Comparison of ENCODE assay signal across 14 mouse cellular contexts in the genomic region with DNA sequence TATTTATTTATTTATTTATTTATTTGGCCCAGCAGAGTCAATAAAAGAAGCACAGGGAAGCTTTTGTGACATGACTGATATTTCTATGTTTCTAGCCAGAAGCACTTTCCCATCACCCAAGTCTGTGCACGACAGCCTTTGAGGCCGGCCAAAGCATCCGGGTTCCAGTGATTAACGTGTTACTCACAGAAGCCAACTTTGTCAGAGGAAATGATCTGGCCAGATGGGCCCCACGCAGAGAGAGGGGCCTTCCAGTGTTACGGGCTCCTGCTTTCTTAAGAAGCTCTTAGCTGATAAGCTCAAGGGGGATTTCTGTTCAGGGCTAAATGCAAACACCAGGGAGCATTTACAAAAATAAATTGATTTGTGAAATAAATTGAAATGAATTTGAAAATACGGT. TPM values are rescaled to one million over a fixed set of nuclear protein-coding genes. Genes with fewer than 3 reads are reported as not detected.
DNase-seq lines count a peak whose midpoint lies in the region; ATAC-seq and TF ChIP-seq lines count a peak whose summit lies in the region.
"Had no signal": no experiment of that assay in that cellular context is flagged by ENCODE, and none has a peak within 500 bp of the region (broad histone marks: within the 10 kb centered on the region; RNA-seq: fewer than 3 reads in every experiment).

No protein-coding gene starts in this region.

- H3K36me3 ChIP-seq in kidney, embryonic 15.5 days = 0 out of 2 replicates have a peak, but pooled peaks cover 3% of the 10 kb centered on the region
- H3K36me3 ChIP-seq in kidney, embryonic 14.5 days (ENCODE audit: control insufficient read depth, insufficient read depth, low read length) = no peaks in the 10 kb centered on the region
- peaks cover 0 to 2% of the 10 kb centered on the region in 2 experiments for H3K36me3 ChIP-seq in CH12.LX (replicated peaks in 1 of 2; ENCODE audit: control insufficient read depth in 1 of 2, insufficient read depth in 1 of 2, low read length in 1 of 2)

- no peak overlapping the region for H3K4me2 ChIP-seq in kidney, embryonic 15.5 days
- H3K4me2 ChIP-seq in kidney, embryonic 14.5 days (replicated peaks; ENCODE audit: low read depth, low read length) = no peak overlapping the region
- 0 out of 2 replicates have a peak overlapping the region, but pooled peaks have one; percentile 25 for H3K4me2 ChIP-seq in CH12.LX (ENCODE audit: insufficient read depth, low read depth, poor library complexity, severe bottlenecking)
- H3K4me2 ChIP-seq: embryonic facial prominence, embryonic 12.5 days; limb, embryonic 12.5 days had no signal

- H3K4me1 ChIP-seq in kidney, embryonic 15.5 days = peaks cover 15% of the 10 kb centered on the region
- H3K4me1 ChIP-seq in kidney, embryonic 14.5 days (ENCODE audit: control insufficient read depth, insufficient read depth, low read length) = no peaks in the 10 kb centered on the region
- peaks cover 26 to 78% of the 10 kb centered on the region in 2 experiments for H3K4me1 ChIP-seq in CH12.LX (ENCODE audit: control insufficient read depth in 1 of 2, insufficient read depth in 2 of 2)

- no peak overlapping the region for H3K4me3 ChIP-seq in kidney, embryonic 15.5 days (replicated peaks)
- no peak overlapping the region for H3K4me3 ChIP-seq in kidney, embryonic 14.5 days (ENCODE audit: low read length)
- H3K4me3 ChIP-seq in CH12.LX (replicated peaks in 1 of 3; ENCODE audit: low read depth in 2 of 3, low read length in 2 of 3, poor library complexity in 1 of 3) = no peak overlapping the region
- H3K4me3 ChIP-seq: embryonic facial prominence, embryonic 12.5 days; layer of hippocampus, adult 2 months; limb, embryonic 12.5 days had no signal

- TF ChIP-seq POLR2A in CH12.LX (IDR thresholded peaks at IDR 0.05; ENCODE audit: low read depth, low read length) = peak; percentile 38; the same call in 1 of the 2 replicates

- intact Hi-C loops in heart, postnatal 14 days (cut with DNase I) = no loop called here

- 0 out of 2 replicates have a peak overlapping the region, but pooled peaks have one; percentile 18 for H3K27ac ChIP-seq in kidney, embryonic 15.5 days
- no peak overlapping the region for H3K27ac ChIP-seq in kidney, embryonic 14.5 days (ENCODE audit: low read depth, low read length)
- peak overlapping the region; percentile 90 for H3K27ac ChIP-seq in CH12.LX (ENCODE audit: insufficient read depth, low read depth)
- H3K27ac ChIP-seq: embryonic facial prominence, embryonic 12.5 days; layer of hippocampus, adult 2 months; limb, embryonic 12.5 days had no signal

- dilution Hi-C loops in CH12.LX (cut with MboI; ENCODE audit: extremely low pct_ligation_motif_present, extremely low pct_unique_long_range_greater_than_20kb, low sequenced_read_pairs) = no loop called here

- TF ChIP-seq EP300 in CH12.LX (IDR thresholded peaks at IDR 0.05; ENCODE audit: low read length) = peak; percentile 82

- no peak for TF ChIP-seq CTCF in CH12.LX (conservative IDR thresholded peaks at IDR 0.05 in 1 of 2, IDR thresholded peaks at IDR 0.05 in 1 of 2; ENCODE audit: low read depth in 2 of 2, low read length in 2 of 2)

- no peaks in the 10 kb centered on the region for H3K79me2 ChIP-seq in CH12.LX (replicated peaks; ENCODE audit: control insufficient read depth, extremely low read depth, insufficient read depth, poor library complexity, severe bottlenecking)

- TF ChIP-seq RAD21 in CH12.LX (IDR thresholded peaks at IDR 0.05; ENCODE audit: low read depth, low read length) = peak; percentile 8

- no peaks in the 10 kb centered on the region for H3K9me3 ChIP-seq in kidney, embryonic 15.5 days (replicated peaks)
- H3K9me3 ChIP-seq in kidney, embryonic 14.5 days (ENCODE audit: control insufficient read depth, low read length) = 0 out of 2 replicates have a peak, but pooled peaks cover 3% of the 10 kb centered on the region
- H3K9me3 ChIP-seq in CH12.LX (replicated peaks; ENCODE audit: low read length) = peaks cover 9% of the 10 kb centered on the region

- peak; percentile 73 for DNase-seq in 3T3-L1 (ENCODE audit: low read depth, low spot score)
- peak; percentile 93 for DNase-seq in CH12.LX (ENCODE audit: extremely low read depth)
- peak; percentile 19 to 33 for DNase-seq in heart, postnatal 14 days
- DNase-seq in right cerebral cortex, postnatal 14 days = no peak
- DNase-seq in layer of hippocampus, adult 18-20 months (ENCODE audit: low spot score in 2 of 2) = no peak
- DNase-seq: gastrocnemius, postnatal 25 days had no signal

- H3K27me3 ChIP-seq in kidney, embryonic 15.5 days = no peaks in the 10 kb centered on the region
- no peaks in the 10 kb centered on the region for H3K27me3 ChIP-seq in kidney, embryonic 14.5 days (ENCODE audit: control insufficient read depth, insufficient read depth, low read length)
- H3K27me3 ChIP-seq in CH12.LX (replicated peaks) = no peaks in the 10 kb centered on the region
- H3K27me3 ChIP-seq: embryonic facial prominence, embryonic 12.5 days; limb, embryonic 12.5 days had no signal

- 24% methylated on average over 7 of the region's 7 CpGs for WGBS in kidney, embryonic 15.5 days
- 29% methylated on average over 7 of the region's 7 CpGs for WGBS in kidney, embryonic 14.5 days

- ATAC-seq in kidney, embryonic 15.5 days (replicated peaks; ENCODE audit: low FRiP score) = no peak
- no peak for ATAC-seq in kidney, embryonic 14.5 days (ENCODE audit: low FRiP score, low TSS enrichment)
- ATAC-seq in monocyte, adult 5-6 weeks (replicated peaks; ENCODE audit: insufficient number of reproducible peaks, low FRiP score, low TSS enrichment, poor library complexity, severe bottlenecking) = no peak
- ATAC-seq: forebrain, embryonic 14.5 days; hindbrain, embryonic 16.5 days had no signal

- in situ Hi-C loops in CH12.LX (cut with MboI; ENCODE audit: low pct_ligation_motif_present, low pct_unique_long_range_greater_than_20kb, low sequenced_read_pairs) = loop anchor here (10.0 kb wide), 1 partner anchor 75 kb away; no protein-coding TSS in a partner anchor

- H3K9ac ChIP-seq in kidney, embryonic 15.5 days = no peak overlapping the region
- no peak overlapping the region for H3K9ac ChIP-seq in kidney, embryonic 14.5 days (ENCODE audit: low read depth, low read length)
- H3K9ac ChIP-seq in CH12.LX (ENCODE audit: insufficient read depth, low read depth) = peak overlapping the region; percentile 31; the same call in 1 of the 2 replicates
- H3K9ac ChIP-seq: embryonic facial prominence, embryonic 12.5 days; limb, embryonic 12.5 days had no signal

TF ChIP-seq in CH12.LX, 34 proteins besides CTCF, POLR2A, EP300 and RAD21 (continues in another document):
- TF ChIP-seq USF1 (IDR thresholded peaks at IDR 0.05; ENCODE audit: low read depth, low read length) (no peak), MAFK (IDR thresholded peaks at IDR 0.05; ENCODE audit: insufficient replicate concordance, low read length) (peak; percentile 64; the same call in 1 of the 2 replicates), IRF4 (IDR thresholded peaks at IDR 0.05; ENCODE audit: low read depth, low read length) (peak; percentile 86; the same call in 1 of the 2 replicates), E2F4 (IDR thresholded peaks at IDR 0.05; ENCODE audit: insufficient replicate concordance, low read depth, low read length) (no peak), KAT2A (IDR thresholded peaks at IDR 0.05; ENCODE audit: insufficient replicate concordance, low read length) (0 out of 2 replicates have a peak, but pooled peaks have one; percentile 63), ELF1 (IDR thresholded peaks at IDR 0.05; ENCODE audit: low read depth, low read length) (peak; percentile 49; the same call in 1 of the 2 replicates), MAX (IDR thresholded peaks at IDR 0.05; ENCODE audit: low read length) (peak; percentile 73; the same call in 1 of the 2 replicates), HCFC1 (IDR thresholded peaks at IDR 0.05; ENCODE audit: low read depth, low read length) (peak; percentile 49), CHD1 (IDR thresholded peaks at IDR 0.05; ENCODE audit: low read depth, low read length) (peak; percentile 54; the same call in 1 of the 2 replicates), MXI1 (IDR thresholded peaks at IDR 0.05; ENCODE audit: low read depth, low read length) (0 out of 2 replicates have a peak, but pooled peaks have one; percentile 22), JUND (conservative IDR thresholded peaks at IDR 0.05; ENCODE audit: low read depth, low read length) (no peak), UBTF (IDR thresholded peaks at IDR 0.05; ENCODE audit: low read depth, low read length) (no peak), ZC3H11A (IDR thresholded peaks at IDR 0.05; ENCODE audit: low read depth, low read length) (no peak), SMC3 (IDR thresholded peaks at IDR 0.05; ENCODE audit: low read depth, low read length) (peak; percentile 20), MYC (IDR thresholded peaks at IDR 0.05; ENCODE audit: low read depth, low read length) (peak; percentile 46; the same call in 1 of the 2 replicates), MAZ (IDR thresholded peaks at IDR 0.05; ENCODE audit: low read depth, low read length) (0 out of 2 replicates have a peak, but pooled peaks have one; percentile 61), ETS1 (conservative IDR thresholded peaks at IDR 0.05; ENCODE audit: low read depth, low read length) (peak; percentile 90), ZKSCAN1 (IDR thresholded peaks at IDR 0.05; ENCODE audit: borderline replicate concordance, low read depth, low read length) (no peak), NELFE (IDR thresholded peaks at IDR 0.05; ENCODE audit: low read depth, low read length) (no peak), SIN3A (IDR thresholded peaks at IDR 0.05; ENCODE audit: low read length) (no peak), CHD2 (IDR thresholded peaks at IDR 0.05; ENCODE audit: low read length) (peak; percentile 85), JUN (IDR thresholded peaks at IDR 0.05; ENCODE audit: insufficient read depth, low read depth, low read length) (no peak), MEF2A (IDR thresholded peaks at IDR 0.05; ENCODE audit: borderline replicate concordance, low read depth, low read length) (peak; percentile 94), TCF12 (IDR thresholded peaks at IDR 0.05; ENCODE audit: low read depth, low read length) (peak; percentile 86; the same call in 1 of the 2 replicates), NRF1 (IDR thresholded peaks at IDR 0.05; ENCODE audit: low read depth, low read length) (0 out of 2 replicates have a peak, but pooled peaks have one; percentile 9), ZNF384 (IDR thresholded peaks at IDR 0.05; ENCODE audit: low read depth, low read length) (peak; percentile 55)

RNA-seq across cellular contexts. Expression of a gene that starts 40.4 kb away (rescaled TPM):
- 21.9 and 22.9 TPM in 2 replicates for polyA plus RNA-seq in kidney, embryonic 15.5 days (2015; fragmentation: Nextera tagmentation; extraction: Ambion mirVana)
- polyA plus RNA-seq in kidney, embryonic 14.5 days (2014; fragmentation: Nextera tagmentation; extraction: Ambion mirVana) = 20.2 and 26.6 TPM in 2 replicates
- total RNA-seq in CH12.LX (2012; rRNA removed) (11.3 and 16.8 TPM in 2 replicates), CH12.LX (2014; rRNA removed) (21.9 and 23.0 TPM in 2 replicates)
- 16.9 and 18.0 TPM in 2 replicates for polyA plus RNA-seq in CH12.LX (2012; ENCODE audit: insufficient read length, low read depth)
- total RNA-seq in heart, postnatal 14 days (2021) = 1 to 10 TPM; 6.4 to 7.0 TPM
- 10 to 100 TPM; 30.8 to 31.4 TPM for total RNA-seq in layer of hippocampus, adult 18-20 months (2021)
- 8.5 to 15.1 TPM (median 11.4 TPM) in 3 replicates for total RNA-seq in monocyte, adult 5-6 weeks (2017)

Comparison
In these comparisons a context has a peak if more than half of its experiments do, and no peak if none do; other contexts are left out.
1. DNase-seq: peak in 3T3-L1 (single experiment), CH12.LX (single experiment) and heart, postnatal 14 days (2 of 2); none in right cerebral cortex, postnatal 14 days (single experiment) and layer of hippocampus, adult 18-20 months (0 of 2).